Mouse (Mus musculus) thymus, postnatal 4 days (tissue): ENCODE results near the gene Atrnl1.
A peak's percentile ranks its signal among the peaks of the same experiment; 100 is the strongest.
"Not testable (repeated sequence)": the region's sequence is repeated elsewhere in the genome, so short reads cannot be mapped to it uniquely, and the experiment has no call there.

Experiments
- DNase-seq: peaks from one replicate; pipeline ENCODE4 v3.0.0; 2021

Atrnl1 gene

GRCm38 (mm10) chr19:57985918-57986900 is 375.4 kb downstream of the Atrnl1 start:
- no peak for DNase-seq

GRCm38 (mm10) chr19:57987696-57988393 is 377.0 kb downstream of the Atrnl1 start:
- DNase-seq = no peak

- no peak for DNase-seq
Observed at GRCm38 (mm10) chr19:57988559-57989093, 377.8 kb downstream of the Atrnl1 start.

- DNase-seq = no peak
Observed at GRCm38 (mm10) chr19:57991099-57991760, 380.4 kb downstream of the Atrnl1 start.

- not testable (repeated sequence) for DNase-seq
Observed at GRCm38 (mm10) chr19:57994174-57994833, 383.5 kb downstream of the Atrnl1 start.

- peak; percentile 23 for DNase-seq
Observed at GRCm38 (mm10) chr19:57995015-57995414, 384.2 kb downstream of the Atrnl1 start.

GRCm38 (mm10) chr19:57997961-57998360 is 387.1 kb downstream of the Atrnl1 start:
- DNase-seq = peak; percentile 85

- DNase-seq = no peak
Observed at GRCm38 (mm10) chr19:58011636-58012035, 400.8 kb downstream of the Atrnl1 start.

GRCm38 (mm10) chr19:58015741-58016140 is 404.9 kb downstream of the Atrnl1 start:
- no peak for DNase-seq

GRCm38 (mm10) chr19:58016561-58017453 is 406.0 kb downstream of the Atrnl1 start:
- no peak for DNase-seq

GRCm38 (mm10) chr19:58017468-58017867 is 406.6 kb downstream of the Atrnl1 start:
- DNase-seq = no peak

- no peak for DNase-seq
Observed at GRCm38 (mm10) chr19:58018698-58019097, 407.9 kb downstream of the Atrnl1 start.

- DNase-seq = no peak
Observed at GRCm38 (mm10) chr19:58021514-58022284, 410.9 kb downstream of the Atrnl1 start.

- DNase-seq = no peak
Observed at GRCm38 (mm10) chr19:58023216-58023825, 412.5 kb downstream of the Atrnl1 start.

- DNase-seq = no peak
Observed at GRCm38 (mm10) chr19:58025053-58025452, 414.2 kb downstream of the Atrnl1 start.

- DNase-seq = no peak
Observed at GRCm38 (mm10) chr19:58029661-58030060, 418.8 kb downstream of the Atrnl1 start.

GRCm38 (mm10) chr19:58033241-58033640 is 422.4 kb downstream of the Atrnl1 start:
- no peak for DNase-seq

GRCm38 (mm10) chr19:58036166-58036565 is 425.3 kb downstream of the Atrnl1 start:
- DNase-seq = no peak

- DNase-seq = no peak
Observed at GRCm38 (mm10) chr19:58043120-58043519, 432.3 kb downstream of the Atrnl1 start.

- DNase-seq = no peak
Observed at GRCm38 (mm10) chr19:58043550-58043949, 432.7 kb downstream of the Atrnl1 start.
